Mouse (Mus musculus) lung, postnatal 10 days (tissue): ENCODE data around the gene Prkch.

Experiments
- DNase-seq: peaks from one replicate; pipeline ENCODE4 v3.0.0; 2021

Prkch gene

DNA sequence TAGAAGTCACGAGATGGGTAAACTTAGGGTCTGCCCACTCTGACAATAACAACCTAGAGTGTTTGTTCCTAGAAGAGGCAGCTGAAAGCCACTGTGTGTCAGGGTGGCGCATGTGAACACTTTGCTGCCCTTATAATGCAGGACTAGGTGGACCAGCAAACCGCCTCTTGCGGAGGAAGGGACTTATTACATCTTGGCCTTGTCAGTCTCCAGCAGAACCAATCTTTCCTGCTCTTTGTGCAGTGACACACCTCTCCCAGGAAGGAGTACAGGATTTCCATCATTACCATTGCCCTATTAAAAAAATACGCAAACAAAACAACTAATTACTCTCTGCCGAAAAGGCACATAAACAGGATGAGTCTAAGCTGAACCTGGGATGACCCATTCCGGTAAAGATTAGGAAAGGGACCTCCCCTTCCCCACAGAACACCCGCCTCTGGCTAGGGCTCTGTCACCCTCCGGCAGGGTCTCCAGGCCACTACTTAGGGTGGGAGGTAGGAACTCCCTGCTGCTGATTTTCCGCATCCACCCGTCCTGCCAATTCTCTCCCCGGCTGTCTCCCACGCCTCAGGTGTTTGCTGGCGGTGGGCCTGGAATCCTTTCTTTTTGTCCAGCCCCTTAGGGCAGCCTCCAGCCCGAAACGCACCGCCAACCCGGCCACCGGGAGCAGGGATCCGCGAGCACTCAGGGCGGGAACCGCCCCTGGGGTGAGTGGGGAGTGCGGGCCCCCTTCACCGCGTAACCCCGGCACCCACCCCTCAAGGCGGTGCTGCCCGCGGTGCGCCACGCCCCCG lies 585 bp upstream of the Prkch start:
- peak; percentile 67 for DNase-seq

DNA sequence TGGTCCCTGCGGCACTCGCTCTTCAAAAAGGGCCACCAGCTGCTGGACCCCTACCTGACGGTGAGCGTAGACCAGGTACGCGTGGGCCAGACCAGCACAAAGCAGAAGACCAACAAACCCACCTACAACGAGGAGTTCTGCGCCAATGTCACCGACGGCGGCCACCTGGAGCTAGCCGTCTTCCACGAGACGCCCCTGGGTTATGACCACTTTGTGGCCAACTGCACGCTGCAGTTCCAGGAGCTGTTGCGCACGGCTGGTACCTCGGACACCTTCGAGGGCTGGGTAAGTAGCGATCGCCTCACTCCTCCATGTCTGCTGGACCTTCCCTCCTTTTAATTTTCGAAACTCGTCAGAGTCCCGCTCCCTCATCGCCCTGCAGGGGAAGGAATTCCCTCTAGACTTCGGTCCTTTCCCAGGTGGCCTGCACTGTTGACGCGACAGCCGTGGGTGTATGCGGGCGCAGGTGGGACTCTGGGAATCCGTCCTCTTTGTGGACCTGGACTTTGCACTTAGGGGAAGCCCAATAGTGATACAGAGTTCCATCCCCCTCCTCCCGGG lies 725 bp downstream of the Prkch start:
- no peak for DNase-seq

GRCm38 (mm10) chr12:73585850-73586249 lies 1.3 kb downstream of the Prkch start:
- no peak for DNase-seq

DNA sequence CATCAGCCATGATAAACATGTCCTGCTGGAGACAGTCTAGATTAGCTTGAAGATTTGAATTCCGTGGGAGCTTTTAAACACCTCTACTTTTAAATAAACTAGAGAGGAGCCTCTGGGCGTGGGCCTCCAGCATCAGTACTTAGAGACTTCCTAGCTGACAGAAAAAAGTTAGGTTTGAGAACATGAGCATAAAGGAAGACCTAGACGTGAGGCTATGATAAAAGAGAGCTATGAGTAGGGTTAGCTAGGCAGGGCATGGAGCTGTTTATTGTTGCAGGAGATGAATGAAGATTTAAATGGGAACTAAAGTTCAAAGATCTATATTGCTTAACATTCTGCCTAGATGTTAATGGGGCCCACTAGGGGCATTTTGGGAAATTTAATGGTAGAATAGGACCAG lies 2.7 kb downstream of the Prkch start:
- no peak for DNase-seq

DNA sequence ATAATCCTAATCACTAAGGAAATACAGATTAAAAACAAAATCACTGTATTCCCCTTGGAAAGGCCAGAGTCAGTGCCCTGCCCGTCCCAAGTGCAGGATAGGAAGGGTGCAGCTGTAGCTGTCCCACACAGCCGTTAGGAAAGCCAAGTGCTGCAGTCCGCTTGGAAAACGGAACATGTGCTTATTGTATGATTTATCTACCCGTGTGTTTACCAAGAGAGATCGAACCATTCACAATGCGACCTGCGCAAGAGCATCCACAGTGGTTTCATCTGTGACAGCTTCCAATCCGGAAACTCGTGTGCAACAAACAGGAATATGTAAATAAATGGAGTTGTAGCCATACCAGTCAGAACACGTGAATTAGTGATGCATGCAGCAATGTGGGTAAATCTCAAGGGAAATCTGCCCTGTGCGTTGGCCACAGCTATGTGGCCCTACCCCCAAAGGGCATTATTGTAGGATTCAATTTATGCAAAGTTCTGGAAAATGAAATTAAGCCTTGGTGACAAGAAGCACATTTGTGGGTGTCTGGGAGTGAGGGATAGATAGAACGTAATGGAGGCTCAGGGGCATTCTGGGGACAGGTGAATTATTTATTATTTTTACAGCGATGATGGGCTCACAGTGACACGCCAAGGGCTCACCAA lies 6.2 kb downstream of the Prkch start:
- no peak for DNase-seq

- peak; percentile 83 for DNase-seq
Measured at GRCm38 (mm10) chr12:73591625-73592024, 7.0 kb downstream of the Prkch start.

DNA sequence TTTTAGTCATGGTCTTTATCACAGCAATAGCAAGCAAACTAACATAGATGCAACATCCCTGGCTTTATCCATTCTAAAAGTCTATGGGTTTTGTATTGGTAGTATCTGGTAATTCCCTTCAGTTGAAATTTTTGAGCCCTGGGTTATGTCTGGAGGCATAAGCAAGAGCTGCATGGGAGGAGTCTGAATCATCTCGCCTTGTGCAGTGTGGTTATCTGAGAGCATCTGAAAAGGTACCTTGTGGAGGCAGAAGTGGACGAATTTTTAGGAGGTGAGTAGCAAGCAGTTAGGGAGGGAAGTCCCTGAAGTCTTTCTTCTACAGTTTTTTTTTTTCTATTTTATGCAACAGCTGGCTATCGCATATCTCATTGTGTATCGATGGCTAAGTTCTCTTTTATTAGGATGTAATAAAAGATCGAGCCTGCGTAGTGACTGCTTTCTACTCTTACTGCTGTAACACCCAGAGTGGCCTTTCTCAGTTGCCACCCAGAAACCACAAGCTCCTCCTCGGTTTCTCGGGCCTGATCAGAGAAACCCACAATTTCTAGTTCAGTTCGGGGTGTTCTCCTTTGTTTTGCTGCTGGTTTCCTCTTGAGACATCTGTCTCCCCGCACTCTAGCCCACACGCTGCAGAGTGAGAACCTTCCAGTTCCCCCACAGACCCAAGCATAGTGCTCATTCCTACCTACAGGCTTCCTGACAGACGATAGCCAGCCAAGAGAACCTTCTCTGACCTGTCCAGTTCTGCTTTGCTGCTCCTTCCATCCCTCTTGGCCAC lies 8.6 kb downstream of the Prkch start:
- DNase-seq, result no peak

DNA sequence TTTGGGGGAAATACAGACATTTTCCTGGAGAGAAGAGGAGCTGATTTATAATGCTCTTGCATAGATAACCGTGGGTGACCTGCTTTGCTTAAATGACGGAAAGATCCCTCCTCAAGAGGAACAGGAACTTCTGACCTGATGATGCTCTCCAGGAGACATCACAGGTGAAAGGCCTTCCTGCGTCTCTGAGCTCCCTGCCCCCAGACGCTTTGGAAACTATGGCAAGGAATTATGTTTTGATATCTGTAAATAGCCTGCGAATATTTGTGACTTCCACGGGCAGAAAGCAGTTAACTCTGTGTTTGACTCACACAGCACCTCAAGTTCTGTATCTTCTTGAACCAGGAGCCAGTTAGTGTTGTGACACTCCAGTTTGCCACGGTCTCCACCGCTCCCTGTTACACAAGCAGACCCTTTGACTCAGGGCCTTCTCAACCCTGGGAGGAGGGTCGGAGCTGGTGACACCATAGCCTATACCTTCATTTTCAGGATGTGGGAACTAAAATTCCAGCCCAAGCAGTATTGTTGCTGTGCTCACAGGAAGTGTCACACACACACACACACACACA lies 9.7 kb downstream of the Prkch start:
- DNase-seq, result no peak

- no peak for DNase-seq
Measured at GRCm38 (mm10) chr12:73595226-73595625, 10.6 kb downstream of the Prkch start.

- peak; percentile 81 for DNase-seq
Measured at GRCm38 (mm10) chr12:73598241-73598640, 13.6 kb downstream of the Prkch start.

- no peak for DNase-seq
Measured at GRCm38 (mm10) chr12:73600457-73600856, 15.9 kb downstream of the Prkch start.

DNA sequence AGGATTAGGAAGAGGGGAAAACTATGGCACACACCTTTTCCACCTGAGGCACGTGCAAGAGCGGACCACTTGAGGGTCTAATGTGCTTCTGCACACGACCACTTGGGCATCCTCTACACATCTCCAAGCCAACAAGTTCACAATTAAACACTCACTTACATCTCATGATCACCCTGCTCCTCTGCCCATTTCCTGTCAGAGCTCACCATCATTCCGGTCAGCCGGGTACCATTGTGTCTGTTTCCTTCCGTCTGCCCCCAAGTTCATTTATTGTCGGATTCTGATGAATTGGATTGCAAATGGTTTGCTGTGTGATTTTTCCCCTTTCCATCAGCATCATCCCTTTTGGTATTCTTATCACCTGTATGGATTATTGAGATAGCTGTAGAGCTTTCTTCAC lies 18.4 kb downstream of the Prkch start:
- DNase-seq, result no peak

DNA sequence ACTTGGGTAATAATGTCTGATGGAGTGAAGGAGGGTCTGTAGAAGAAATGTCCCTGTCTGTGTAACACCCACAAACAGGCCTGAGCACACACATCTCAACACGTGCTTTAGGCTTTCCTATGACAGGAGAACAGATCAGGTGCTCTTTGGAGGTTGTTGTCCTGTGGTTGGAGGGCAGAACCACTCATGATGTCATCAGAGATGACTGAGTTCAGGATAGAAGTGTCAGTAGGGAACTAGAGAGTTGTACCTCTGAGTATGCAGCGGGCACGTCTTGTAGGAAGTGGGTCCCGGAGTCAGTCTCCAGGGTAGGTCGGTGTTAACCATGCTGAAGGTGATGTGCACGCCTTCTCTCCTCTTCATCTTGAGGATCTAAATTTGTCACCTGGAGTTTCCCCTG lies 19.1 kb downstream of the Prkch start:
- no peak for DNase-seq

- DNase-seq, result no peak
Measured at GRCm38 (mm10) chr12:73604762-73605161, 20.2 kb downstream of the Prkch start.

DNA sequence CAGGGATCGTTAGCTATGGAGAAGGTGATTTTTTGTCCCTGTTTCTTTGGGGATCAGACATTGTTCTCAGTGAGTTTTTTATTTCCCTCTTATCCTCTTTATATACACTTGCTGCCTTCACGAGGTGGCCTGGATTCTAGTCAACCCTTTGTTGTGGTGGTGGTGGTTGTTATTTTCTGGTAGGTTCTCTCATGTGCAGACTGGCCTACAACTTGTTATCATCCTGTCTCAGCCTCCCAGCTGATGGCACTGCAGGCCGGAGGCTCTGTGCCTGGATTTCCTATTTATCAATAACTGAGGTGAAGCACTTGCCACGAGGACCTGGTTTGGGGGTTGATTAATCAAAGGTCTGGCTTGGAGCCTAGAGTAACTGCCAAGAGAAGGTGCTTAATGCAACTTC lies 20.6 kb downstream of the Prkch start:
- no peak for DNase-seq

DNA sequence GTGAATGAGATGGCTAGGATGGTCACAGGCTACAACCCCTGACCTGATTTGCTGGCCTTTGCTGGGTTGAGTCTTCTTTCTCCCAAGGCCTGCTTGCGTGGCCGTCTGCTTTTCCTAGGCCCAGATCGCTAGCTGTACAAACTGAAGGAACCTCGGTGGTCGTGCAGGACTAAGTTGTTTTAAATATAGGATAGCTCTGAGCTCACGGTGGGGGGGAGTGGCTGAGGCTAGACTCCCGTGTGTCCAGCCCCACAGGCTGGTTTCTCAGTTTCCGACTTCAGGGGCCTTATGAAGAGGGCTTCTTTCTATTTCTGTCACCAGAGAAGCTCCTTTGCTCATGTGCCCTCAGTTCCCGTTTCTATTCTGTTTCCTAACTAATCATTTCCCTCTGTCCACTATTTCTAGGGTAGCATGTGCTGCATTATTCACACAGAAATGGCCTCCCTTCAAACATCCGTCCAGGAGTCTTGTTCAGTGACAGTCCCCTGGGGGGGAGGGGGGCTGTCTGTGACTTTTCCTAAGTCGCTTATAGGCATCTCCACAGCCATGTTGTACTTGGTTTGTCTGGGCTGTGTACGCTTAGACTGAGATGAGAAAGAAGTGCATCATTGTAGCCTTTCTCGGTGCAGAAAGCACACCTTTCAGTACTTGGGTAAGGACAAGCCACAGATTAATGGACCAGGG lies 22.9 kb downstream of the Prkch start:
- no peak for DNase-seq

DNA sequence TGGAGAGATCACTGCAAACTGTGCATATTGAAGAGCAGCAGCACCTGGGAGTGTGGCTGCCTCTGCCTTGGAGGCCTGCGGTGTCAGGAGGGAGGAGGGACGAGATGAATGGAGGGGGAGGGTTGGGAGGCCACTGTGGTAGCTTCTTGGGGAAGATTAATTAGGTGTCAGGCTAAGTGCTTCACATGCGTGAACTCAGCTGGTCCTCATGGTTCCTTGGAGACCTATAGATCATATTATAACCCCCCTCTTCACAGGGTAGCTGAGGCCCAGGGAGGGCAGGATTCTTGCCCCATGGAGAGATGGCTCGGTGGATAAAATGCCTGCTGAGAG lies 23.4 kb downstream of the Prkch start:
- DNase-seq, result no peak

DNA sequence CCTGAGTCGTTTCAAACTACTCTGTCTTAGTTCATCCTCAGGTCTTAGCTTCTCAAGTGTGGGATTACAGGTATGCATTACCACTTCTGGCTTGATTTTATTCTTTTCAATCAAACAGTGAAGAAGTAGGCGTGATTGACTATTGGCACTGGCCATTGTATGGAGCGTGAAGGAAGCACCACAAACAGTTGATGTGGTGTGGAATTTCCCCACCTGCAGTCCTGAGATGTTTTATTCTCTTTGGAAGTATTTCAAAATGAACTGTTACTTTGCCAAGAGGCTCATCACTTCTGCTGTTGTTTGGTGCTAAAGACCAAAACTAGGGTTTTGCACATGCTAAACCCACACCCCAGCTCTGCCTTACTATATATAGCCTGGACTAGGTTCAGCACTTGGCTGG lies 24.7 kb downstream of the Prkch start:
- DNase-seq, result no peak

DNA sequence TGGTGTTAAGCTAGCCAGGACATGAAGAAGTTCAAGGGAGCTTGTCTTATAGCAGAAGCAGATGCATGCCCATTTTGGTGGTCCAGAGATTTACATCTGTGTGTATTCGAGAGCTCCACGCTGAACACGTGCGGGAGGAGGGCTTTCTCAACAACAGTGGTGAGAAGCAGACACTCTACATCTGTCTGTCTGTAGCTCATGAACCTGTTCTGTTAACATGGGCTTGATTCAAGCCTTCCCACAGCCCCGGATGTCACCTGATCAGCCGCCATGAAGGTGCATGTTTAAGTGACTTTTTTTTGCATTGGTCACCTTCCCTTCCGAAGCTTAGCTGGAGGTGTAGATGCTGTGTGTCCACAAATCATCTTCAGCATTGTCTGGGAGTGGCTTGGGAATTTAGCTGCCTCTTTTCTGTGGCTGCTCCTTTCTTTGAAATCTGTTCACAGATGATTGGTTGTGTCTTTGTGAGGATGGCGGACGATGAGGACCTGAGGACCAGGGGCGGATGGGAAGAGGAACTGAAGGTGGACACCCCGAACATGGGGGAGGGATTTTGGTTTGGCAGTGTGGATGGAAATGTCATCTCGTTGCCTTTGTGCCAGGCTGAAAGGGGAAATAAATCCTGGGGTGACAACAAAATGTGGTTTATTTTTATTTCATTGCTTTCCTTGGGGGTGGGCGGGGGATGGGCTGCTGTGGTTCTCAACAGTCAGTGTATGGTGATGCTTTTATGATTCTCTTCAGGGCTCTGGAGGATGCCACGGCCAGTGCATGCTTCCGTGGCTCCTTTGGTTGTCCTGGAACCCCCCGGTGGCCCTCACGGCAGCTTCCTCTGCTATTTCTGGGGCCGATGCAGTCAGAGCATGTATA lies 25.3 kb downstream of the Prkch start:
- no peak for DNase-seq

DNA sequence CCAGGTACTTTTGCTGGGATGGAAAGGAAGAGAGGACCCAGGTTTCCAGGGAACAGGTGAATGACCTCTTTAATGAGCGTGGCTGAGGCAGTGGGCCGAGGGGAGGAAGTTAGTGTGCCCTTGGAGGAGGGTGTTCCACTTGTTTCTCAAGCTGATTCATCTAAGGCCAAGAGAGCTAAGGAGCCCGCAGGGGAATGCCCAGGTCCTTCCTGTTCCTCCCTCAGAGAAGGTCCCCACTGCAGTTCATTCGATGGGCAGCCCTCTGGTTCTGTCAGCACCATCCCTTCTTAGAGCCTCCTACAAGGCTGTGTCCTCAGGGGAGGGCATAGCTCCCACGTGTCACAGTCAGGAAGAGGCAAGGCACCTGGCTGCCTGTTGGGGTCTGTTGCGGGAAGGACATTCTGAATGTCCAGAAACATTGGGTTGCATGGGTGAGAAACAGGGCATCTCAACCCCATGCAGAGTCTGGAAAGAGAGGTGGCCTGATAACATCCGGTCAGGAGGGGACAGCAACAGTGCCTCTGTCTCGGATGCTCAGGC lies 26.3 kb downstream of the Prkch start:
- no peak for DNase-seq

- DNase-seq, result no peak
Measured at GRCm38 (mm10) chr12:73611741-73612140, 27.1 kb downstream of the Prkch start.
